Mouse (Mus musculus): Measurements from ENCODE around the gene Nxt1. TPM values are rescaled to one million over a fixed set of nuclear protein-coding genes. Genes with fewer than 3 reads are reported as not detected.
A peak's percentile ranks its signal among the peaks of the same experiment; 100 is the strongest.

The Nxt1 gene
- total and polyA plus RNA-seq, 3 experiments = 68.2 to 125 (median 80.6) TPM

GRCm38 (mm10) chr2:148624484-148624883 lies 47.9 kb upstream of the Nxt1 start:
- H3K79me2 ChIP-seq (replicated peaks; ENCODE audit: control insufficient read depth, extremely low read depth, insufficient read depth, poor library complexity, severe bottlenecking) = no peaks in the 10 kb centered on the region
- H3K27ac ChIP-seq (ENCODE audit: insufficient read depth, low read depth) = no peak overlapping the region
- no peak overlapping the region for H3K9ac ChIP-seq (ENCODE audit: insufficient read depth, low read depth)
- H3K27me3 ChIP-seq (replicated peaks) = peaks cover 2% of the 10 kb centered on the region
- TF ChIP-seq MXI1 (IDR thresholded peaks at IDR 0.05; ENCODE audit: low read depth, low read length) (peak; percentile 21; the same call in 1 of the 2 replicates), UBTF (IDR thresholded peaks at IDR 0.05; ENCODE audit: low read depth, low read length) (no peak), ELF1 (IDR thresholded peaks at IDR 0.05; ENCODE audit: low read depth, low read length) (no peak), IRF4 (IDR thresholded peaks at IDR 0.05; ENCODE audit: low read depth, low read length) (peak; percentile 57), RAD21 (IDR thresholded peaks at IDR 0.05; ENCODE audit: low read depth, low read length) (no peak), HCFC1 (IDR thresholded peaks at IDR 0.05; ENCODE audit: low read depth, low read length) (no peak), ETS1 (conservative IDR thresholded peaks at IDR 0.05; ENCODE audit: low read depth, low read length) (peak; percentile 27; the same call in 1 of the 2 replicates), USF1 (IDR thresholded peaks at IDR 0.05; ENCODE audit: low read depth, low read length) (peak; percentile 39), NRF1 (IDR thresholded peaks at IDR 0.05; ENCODE audit: low read depth, low read length) (no peak), KAT2A (IDR thresholded peaks at IDR 0.05; ENCODE audit: insufficient replicate concordance, low read length) (no peak), ZC3H11A (IDR thresholded peaks at IDR 0.05; ENCODE audit: low read depth, low read length) (no peak), EP300 (IDR thresholded peaks at IDR 0.05; ENCODE audit: low read length) (peak; percentile 43; the same call in 1 of the 2 replicates), BHLHE40 (IDR thresholded peaks at IDR 0.05; ENCODE audit: low read depth, low read length) (peak; percentile 53), MYC (IDR thresholded peaks at IDR 0.05; ENCODE audit: low read depth, low read length) (no peak), TCF12 (IDR thresholded peaks at IDR 0.05; ENCODE audit: low read depth, low read length) (0 out of 2 replicates have a peak, but pooled peaks have one; percentile 34), JUN (IDR thresholded peaks at IDR 0.05; ENCODE audit: insufficient read depth, low read depth, low read length) (no peak), MAX (IDR thresholded peaks at IDR 0.05; ENCODE audit: low read length) (peak; percentile 66), RCOR1 (conservative IDR thresholded peaks at IDR 0.05; ENCODE audit: low read depth, low read length) (no peak), USF2 (conservative IDR thresholded peaks at IDR 0.05; ENCODE audit: low read depth, low read length) (peak; percentile 36; the same call in 1 of the 2 replicates), PAX5 (IDR thresholded peaks at IDR 0.05; ENCODE audit: low read length) (no peak), TBP (conservative IDR thresholded peaks at IDR 0.05; ENCODE audit: low read depth, low read length) (no peak), CHD1 (IDR thresholded peaks at IDR 0.05; ENCODE audit: low read depth, low read length) (no peak)
- DNase-seq (ENCODE audit: extremely low read depth) = peak; percentile 62
- peaks cover 4 to 29% of the 10 kb centered on the region in 2 experiments; a peak in 3 of 4 replicates for H3K4me1 ChIP-seq (ENCODE audit: control insufficient read depth in 1 of 2, insufficient read depth in 2 of 2)
- no peaks in the 10 kb centered on the region for H3K36me3 ChIP-seq (replicated peaks in 1 of 2; ENCODE audit: control insufficient read depth in 1 of 2, insufficient read depth in 1 of 2, low read length in 1 of 2)
- H3K4me3 ChIP-seq (replicated peaks in 1 of 3; ENCODE audit: low read depth in 2 of 3, low read length in 2 of 3, poor library complexity in 1 of 3) = no peak overlapping the region
- peak overlapping the region; percentile 75 for H3K4me2 ChIP-seq (ENCODE audit: insufficient read depth, low read depth, poor library complexity, severe bottlenecking)
- H3K9me3 ChIP-seq (replicated peaks; ENCODE audit: low read length) = no peaks in the 10 kb centered on the region
- dilution Hi-C loops (cut with MboI; ENCODE audit: extremely low pct_ligation_motif_present, extremely low pct_unique_long_range_greater_than_20kb, low sequenced_read_pairs) (no loop called here), in situ Hi-C loops (cut with MboI; ENCODE audit: low pct_ligation_motif_present, low pct_unique_long_range_greater_than_20kb, low sequenced_read_pairs) (loop anchor here (5.0 kb wide), 1 partner anchor 37 kb away; no protein-coding TSS in a partner anchor)

Data from CH12.LX (cell line).